Mouse (Mus musculus) liver, adult 2 months (tissue): ENCODE results near the gene Dgke.
A peak's percentile ranks its signal among the peaks of the same experiment; 100 is the strongest.

Source experiments
- CTCF ChIP-seq: fragments of 200-500 bp; IDR thresholded peaks from 2 replicates; pipeline ENCODE4 v1.5.1; 2011; ENCODE audit warnings: low read depth, low read length, control low read depth
- POLR2A ChIP-seq: fragments of 200-500 bp; IDR thresholded peaks from 2 replicates; pipeline ENCODE4 v1.6.1; 2011; ENCODE audit warnings: low read length, control low read depth; ENCODE audit not compliant: insufficient read depth; ENCODE audit errors: extremely low read depth

DNA sequence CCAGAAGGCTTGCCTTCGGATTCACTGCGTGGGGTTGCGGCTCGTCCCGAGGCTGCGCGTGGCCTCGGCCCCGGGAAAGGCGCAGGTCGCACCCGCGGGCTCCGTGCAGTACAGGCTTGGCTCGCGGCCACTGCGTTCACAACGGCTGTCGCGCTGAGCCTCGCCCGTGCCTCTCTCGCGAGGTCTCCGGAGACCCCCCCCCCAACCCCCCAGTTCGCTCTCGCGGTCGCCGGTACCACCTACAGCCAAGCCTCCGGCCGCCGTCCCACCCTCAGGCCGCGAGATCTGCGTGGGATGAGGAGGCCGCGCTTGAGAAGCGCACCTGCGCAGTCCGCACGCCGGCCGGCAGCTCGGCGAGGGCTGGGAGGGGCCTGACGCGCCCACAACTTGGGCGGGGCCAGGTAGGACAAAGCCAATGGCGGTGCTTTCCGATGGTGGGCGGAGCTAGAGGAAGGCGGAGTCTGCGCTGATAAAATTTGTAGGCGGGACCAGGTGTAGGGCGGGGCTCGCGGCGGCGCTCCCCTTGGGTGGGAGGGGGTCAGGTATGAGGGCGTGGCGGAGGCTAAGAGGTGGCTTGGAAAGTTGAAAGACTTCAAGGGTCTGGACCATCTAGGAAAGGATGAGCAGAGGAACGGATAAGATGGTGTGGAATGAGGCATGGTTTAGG, 6.1 kb downstream of the Dgke start:
- no peak for TF ChIP-seq CTCF
- TF ChIP-seq POLR2A, result 0 out of 2 replicates have a peak, but pooled peaks have one; percentile 36
